Mouse (Mus musculus) cerebellum, postnatal 4 days (tissue): ENCODE measurements around the gene Nup210.

ENCODE experiments used
- DNase-seq, 2 experiments: peaks; one replicate each; pipeline ENCODE4 v3.0.0; 2022; ENCODE audit warnings: low spot score in 2 of 2, mixed read lengths in 1 of 2

The Nup210 gene

GRCm38 (mm10) chr6:91116244-91117145 is at the start of gene Nup210:
Gene Nup210, minus strand, starts transcription at chr6:91116829.
- peak; percentile 87 to 98 for DNase-seq

DNA sequence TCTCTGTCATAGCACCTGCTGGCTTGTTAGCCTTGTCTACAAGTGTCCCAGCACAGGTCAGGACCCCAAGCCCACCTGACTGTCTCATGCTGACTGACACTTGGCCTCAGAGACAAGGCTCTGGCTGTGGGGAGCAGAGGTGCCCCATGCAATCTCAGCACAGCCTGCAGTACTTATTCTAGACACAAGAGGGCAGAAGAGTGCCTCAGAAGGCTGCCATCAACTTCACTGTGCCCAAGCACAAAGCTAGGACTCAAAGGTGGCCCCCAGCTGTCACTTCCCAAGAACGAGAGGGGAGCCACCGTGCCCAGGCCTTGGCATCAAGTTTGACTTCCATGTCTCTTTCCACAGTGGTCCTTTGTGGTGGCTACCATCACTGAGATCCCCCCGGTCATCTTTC is 48.6 kb upstream of the Nup210 start:
- DNase-seq, result peak; percentile 58 to 83

DNA sequence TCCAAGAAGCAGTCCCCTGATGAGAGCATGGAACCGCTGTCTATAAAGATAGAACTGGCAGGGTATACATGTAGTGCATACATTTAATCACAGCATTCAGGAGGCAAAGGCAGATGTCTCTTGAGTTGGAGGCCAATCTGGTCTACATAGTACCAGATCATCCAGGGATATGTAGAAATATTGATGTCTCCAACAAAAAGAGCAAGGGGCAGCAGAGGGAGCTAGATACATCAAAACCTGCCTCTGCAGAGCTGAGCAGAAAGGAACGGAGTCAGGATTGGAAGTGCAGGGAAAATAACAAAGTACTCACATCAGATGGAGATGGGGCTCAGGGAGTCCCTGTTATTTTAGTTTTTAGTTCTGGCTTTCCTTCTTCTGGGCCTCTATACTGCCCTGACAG is 48.0 kb upstream of the Nup210 start:
- DNase-seq, result no peak

DNA sequence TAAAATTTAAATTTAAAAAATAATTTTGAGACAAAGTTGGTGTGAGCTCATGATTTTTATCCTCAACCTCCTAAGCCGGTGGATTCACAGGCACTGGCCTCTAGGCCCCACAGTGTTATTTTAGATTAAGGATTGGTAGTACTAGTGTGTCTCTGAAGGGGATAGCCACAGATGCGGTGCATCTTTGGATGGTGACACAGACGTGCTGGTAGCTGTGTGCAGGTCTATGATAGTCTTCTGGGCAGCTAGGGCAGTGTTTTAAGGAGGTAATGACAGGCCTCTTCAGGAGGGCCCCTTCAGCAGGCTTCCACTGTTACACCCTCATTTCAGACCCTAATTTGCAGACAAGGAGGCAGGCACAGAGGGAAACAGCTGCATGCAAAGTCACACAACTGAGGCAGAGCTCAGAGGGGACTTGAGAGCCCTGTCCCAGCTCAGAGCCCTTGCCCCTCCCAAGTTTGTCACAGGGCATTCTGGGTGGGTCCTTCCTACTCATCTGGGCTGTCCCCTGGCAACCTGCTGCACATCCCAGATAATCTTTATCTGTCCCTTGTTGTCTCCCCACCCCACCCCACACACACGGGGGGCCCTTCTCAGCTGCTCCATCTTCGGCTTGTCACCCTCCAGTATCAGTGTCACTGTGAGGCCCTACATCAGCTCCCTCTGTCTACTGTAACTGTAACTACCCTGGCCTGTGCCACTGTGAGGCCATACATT is 46.7 kb upstream of the Nup210 start:
- no peak for DNase-seq

DNA sequence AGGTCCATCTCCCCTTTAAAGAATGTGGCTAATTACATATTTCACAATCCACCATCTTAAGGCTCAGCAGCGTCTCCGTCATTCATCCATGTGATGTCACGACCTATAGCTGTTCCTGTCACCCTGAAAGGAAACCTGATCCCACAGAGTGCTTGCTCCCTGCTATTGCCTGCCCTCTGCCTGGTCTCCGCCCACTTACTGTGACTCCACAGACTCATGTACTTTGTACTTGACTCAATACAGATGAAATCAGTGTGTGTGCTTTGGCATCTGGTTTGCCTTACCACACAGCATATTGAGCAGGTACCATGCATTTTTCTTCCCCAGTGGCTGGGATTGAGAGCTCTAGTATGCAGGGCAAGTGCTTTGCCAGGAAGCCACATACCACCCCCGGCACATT is 45.7 kb upstream of the Nup210 start:
- no peak for DNase-seq

DNA sequence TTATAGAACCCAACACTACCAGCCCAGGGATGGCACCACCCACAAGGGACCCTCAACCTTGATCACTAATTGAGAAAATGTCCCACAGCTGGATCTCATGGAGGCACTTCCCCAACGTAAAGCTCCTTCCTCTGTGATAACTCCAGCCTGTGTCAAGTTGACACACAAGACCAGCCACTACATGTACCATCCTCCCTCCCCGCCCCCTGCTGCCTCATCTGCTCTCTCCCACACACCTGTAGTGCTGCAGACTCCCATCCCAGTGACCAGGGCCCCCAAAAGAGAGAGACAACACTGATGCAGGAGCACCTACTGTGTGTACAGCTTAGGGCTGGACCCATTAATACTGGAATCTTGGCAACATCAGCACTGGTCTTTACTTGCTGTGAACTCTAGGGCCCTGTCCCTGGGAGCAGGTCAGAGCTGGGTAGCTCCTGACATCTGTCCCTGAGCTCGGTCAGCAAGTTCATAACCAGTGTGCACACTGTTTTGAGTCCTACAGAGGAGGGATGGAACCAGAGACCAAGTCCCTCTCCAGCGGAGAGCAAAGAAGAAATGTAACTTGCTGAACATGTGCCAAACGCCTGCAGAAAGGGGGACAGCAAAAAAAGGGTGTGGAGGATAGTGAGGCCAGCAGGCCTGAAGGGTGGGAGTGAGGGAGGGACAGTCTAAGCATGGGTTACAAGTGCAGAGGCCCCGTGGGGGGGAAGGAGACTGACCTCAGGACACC is 45.0 kb upstream of the Nup210 start:
- no peak for DNase-seq

DNA sequence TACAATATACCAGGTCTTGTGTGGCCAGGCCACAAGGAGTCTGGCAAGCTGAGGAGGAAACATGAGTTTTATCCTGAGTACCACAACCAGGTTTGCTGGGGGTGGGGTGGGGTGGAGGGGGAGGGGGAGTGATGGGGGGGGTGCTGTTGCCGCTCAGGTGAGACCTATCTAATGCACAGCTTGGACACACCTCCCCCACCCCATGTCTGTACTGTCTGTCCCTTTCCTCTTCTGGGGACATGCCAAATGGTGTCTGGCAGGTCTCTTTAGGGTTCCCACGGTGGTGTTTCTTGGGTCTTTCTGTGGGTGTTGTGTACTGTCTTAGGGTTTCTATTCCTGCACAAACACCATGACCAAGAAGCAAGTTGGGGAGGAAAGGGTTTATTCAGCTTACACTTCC is 44.3 kb upstream of the Nup210 start:
- no peak for DNase-seq

DNA sequence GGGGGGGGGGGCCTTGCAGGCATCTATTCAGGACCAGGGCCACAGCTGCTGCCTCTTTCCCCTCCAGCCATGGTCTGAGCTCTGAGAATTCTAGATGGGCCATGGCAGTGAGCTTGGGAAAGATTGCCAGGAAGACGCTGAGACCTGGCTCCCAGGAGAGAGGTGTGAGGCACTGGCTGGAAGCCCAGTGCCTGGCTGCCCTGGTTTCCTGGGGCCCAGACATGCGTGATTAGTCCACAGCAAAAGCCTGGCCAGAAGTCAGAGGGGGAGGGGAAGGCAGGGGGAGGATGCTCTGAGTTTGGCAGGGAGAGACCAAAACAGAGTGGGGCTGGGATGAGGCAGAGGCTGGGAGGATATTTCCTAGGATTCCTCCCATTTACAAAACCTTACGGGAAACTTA is 43.8 kb upstream of the Nup210 start:
- DNase-seq, result peak; percentile 56 to 88

GRCm38 (mm10) chr6:91159047-91159446 is 42.4 kb upstream of the Nup210 start:
- DNase-seq, result no peak

DNA sequence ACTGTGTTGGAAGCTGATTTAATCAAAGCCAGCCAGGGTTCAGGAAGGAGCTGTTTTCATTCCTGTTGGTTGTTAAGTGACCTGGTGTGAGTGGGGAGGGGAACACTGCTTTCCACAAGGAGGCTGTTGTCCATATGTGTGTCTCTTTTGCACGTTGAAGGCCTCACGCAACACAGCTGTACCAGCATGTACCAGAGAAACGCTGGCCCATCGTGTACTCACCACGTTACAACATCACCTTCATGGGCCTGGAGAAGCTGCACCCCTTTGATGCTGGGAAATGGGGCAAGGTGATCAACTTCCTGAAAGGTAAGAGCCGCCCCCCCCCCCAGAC is 40.6 kb upstream of the Nup210 start:
- no peak for DNase-seq

DNA sequence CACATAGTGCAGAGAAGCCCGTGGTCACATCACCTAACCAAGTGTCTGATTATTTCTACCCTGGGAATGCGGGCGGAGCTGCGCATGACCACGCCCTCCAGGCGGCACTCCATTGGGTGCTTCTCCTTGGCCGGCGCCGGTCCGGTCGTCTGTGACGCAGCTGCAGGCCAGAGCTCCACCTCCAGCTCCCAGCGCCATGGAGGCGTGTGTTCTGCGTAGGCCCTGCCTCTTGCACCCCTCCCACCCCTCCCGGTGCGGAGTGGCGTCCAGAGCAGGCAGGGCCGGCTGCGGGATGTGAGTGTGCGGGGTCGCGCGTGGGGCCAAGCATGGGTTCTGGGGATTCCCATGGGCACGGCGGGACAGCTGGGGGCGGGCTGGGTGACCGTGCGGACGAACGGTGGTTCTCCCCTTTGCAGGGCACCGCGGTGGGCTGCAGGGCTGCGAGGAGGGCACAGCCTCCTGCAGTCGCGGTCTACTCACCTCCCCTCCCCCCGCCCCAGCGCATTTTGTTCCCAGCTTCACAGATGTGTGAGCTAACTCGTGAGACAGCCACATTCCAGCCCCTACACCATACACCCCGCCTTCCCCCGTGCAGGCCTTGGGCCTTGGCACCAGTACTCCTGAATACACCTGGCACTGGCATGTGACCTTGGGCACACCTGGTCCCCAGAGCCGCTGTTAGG is 40.1 kb upstream of the Nup210 start, which contains the start of gene Hdac11:
Gene Hdac11, plus strand, starts transcription at position 112 of the 683 bp plus-strand sequence.
- peak; percentile 71 to 80 for DNase-seq

GRCm38 (mm10) chr6:91156062-91156461 is 39.4 kb upstream of the Nup210 start:
- DNase-seq, result no peak

GRCm38 (mm10) chr6:91155286-91155685 is 38.7 kb upstream of the Nup210 start:
- no peak for DNase-seq

- DNase-seq, result no peak
Measured at GRCm38 (mm10) chr6:91154685-91155084, 38.1 kb upstream of the Nup210 start.

GRCm38 (mm10) chr6:91153549-91154064 is 37.0 kb upstream of the Nup210 start:
- DNase-seq, result peak in 1 of 2 experiments; percentile 58

DNA sequence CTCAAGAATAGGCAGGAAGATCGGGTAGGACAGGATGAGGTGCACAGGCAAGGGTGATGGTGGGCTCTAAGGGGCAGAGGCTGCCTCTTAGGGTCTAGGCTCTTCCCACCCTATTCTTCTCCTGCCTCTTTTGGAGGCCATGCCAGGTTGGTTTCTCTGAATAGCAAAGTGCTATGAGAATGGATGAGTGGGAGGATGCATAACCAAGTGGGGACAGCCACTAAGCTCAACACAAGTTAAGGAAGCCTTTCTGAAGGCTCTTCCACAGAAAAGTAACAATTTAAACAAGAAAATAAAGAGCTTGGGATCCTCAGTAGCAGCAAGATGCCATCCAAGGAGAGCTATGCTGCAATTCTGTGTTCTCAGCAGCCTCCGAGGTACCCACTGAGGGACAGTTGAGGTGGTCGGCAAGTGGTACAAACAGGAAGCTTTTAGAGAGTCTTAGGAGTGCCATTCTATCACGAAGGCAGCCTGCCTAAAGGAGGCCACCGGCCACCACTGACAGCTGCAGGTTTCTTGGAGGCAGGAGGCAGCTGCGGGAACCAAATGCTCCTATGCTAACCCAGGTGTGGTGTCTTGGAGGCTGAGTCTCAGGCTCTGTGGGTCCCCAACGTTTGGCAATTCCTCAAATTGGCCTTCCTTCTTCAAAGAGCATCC is 36.4 kb upstream of the Nup210 start:
- DNase-seq, result no peak

GRCm38 (mm10) chr6:91147152-91147770 is 30.6 kb upstream of the Nup210 start:
- DNase-seq, result peak in 1 of 2 experiments; percentile 69

- DNase-seq, result no peak
Measured at GRCm38 (mm10) chr6:91146443-91147151, 30.0 kb upstream of the Nup210 start.

DNA sequence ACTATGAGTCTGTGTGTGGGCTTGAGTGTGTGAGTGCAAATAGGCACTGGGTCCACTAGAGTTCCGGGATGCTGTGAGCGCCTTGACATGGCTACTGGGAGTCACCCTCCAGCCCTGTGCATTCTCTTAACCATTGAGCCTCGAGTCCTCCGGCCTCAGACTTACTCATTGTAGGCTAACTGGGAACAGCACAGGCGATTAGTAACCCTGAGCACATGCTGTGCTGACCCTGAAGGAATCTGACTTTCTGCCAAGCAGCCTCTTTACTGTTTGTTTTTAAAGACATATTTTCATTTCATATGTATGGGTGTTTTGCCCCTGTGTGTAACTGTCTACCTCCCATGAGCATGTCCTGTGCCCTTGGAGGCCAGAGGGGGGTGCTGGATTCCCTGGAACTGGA is 28.9 kb upstream of the Nup210 start:
- no peak for DNase-seq

DNA sequence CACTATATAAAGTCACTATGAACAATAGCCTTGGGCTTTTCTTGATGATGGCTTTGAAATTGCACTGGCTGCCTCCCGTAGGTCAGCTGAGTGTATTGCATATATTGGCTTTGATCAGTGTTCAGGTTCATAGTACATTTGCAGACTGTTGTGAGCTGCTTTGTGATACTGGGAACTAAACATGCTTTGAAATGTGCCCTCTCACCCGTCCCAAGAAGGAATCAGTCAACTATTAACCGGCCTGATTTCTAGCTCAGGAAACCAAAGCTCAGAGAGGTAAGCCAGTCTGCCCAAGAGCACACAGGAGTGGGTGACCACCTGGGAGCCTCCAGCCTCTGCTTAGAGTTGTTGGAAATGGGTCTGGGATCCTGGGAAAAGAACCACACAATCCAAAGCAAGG is 28.4 kb upstream of the Nup210 start:
- no peak for DNase-seq
